Mouse (Mus musculus) spleen, postnatal 36 days (tissue): Measurements from ENCODE around the gene Mfsd2b.

ENCODE experiments used
- DNase-seq, 2 experiments: peaks; one replicate each; pipeline ENCODE4 v3.0.0; 2022; ENCODE audit warnings: low spot score in 2 of 2, mixed read lengths in 1 of 2

The Mfsd2b gene

DNA sequence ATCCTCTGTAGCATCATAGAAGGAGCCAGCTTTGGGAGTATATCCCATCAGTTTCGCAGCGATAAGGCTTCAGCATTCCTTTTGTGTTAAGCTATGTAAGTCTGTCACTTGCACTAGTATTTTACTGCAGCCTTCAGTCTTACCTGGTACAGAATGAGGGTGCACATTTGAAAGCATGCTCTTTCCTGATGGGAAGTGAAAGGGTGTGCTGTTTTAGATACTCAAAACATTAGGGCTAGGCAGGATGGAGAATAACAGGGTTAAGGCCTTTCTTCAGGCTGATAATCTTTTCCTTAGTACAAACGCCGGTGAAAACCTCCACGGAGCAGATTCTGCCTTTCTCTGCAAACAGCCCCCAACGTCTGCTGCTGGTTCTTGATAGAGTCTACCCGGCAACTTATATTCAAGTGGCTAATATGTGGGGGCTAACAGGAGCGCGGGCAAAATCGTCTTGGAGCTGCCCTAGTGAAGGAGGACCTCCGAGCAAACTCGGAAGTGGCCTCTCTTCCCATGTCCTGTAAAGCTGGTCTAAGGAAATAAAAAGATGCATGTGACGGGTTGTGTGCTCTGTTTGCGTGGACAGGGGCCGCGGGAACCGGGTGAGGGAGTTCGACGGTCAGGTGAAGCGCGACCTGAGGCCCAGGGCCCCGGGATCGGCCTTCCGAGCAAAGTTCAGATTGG, 57.3 kb downstream of the Mfsd2b start:
- no peak for DNase-seq

DNA sequence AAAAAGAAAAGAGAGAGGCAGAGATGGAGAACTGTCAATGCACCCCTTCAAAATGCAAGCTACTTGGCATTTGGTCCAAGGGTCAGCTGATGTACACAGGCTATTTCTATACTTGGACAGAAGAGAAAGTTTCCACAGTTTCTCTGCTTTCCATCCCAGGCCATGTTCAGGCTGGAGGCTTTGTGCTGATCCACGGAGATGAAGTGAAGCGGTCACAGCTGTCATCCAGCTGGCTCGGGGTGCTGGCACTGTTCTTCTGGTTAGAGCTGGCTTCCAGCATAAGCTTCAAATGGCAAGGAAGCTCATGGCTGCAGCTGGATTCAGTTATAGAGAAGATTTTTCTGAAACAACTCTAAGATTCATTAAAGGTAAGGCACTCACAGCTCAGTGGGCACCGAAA, 60.5 kb downstream of the Mfsd2b start:
- no peak for DNase-seq
